Mouse (Mus musculus) kidney, embryonic 16.5 days (tissue): ENCODE results near the gene Psd. TPM values are rescaled to one million over a fixed set of nuclear protein-coding genes. Genes with fewer than 3 reads are reported as not detected.

Experiments used
- ATAC-seq: fragments of 200-750 bp; cut with Nextera tagmentation; 2 replicates; pipeline ENCODE4 v1.8.0; 2017; ENCODE audit warnings: moderate TSS enrichment; ENCODE audit not compliant: low FRiP score, low TSS enrichment
- H3K27ac ChIP-seq: fragments of 300-500 bp; sonication (generic); 2 replicates; pipeline ENCODE4 v1.5.1; 2014; ENCODE audit warnings: low read length
- H3K27me3 ChIP-seq: fragments of 300-500 bp; sonication (generic); 2 replicates; pipeline ENCODE4 v1.6.1; 2014; ENCODE audit warnings: low read length, control low read depth, mixed read lengths; ENCODE audit not compliant: insufficient read depth
- H3K36me3 ChIP-seq: fragments of 300-500 bp; sonication (generic); 2 replicates; pipeline ENCODE4 v1.6.1; 2014; ENCODE audit warnings: low read length, control low read depth, mixed read lengths; ENCODE audit not compliant: insufficient read depth
- H3K4me1 ChIP-seq: fragments of 300-500 bp; sonication (generic); 2 replicates; pipeline ENCODE4 v1.6.1; 2014; ENCODE audit warnings: low read length, control low read depth, mixed read lengths; ENCODE audit not compliant: insufficient read depth
- H3K4me2 ChIP-seq: fragments of 300-500 bp; sonication (generic); replicated peaks from 2 replicates; pipeline ENCODE4 v1.6.1; 2014; ENCODE audit warnings: low read depth, low read length
- H3K4me3 ChIP-seq: fragments of 300-500 bp; sonication (generic); 2 replicates; pipeline ENCODE4 v1.5.1; 2014; ENCODE audit warnings: mild to moderate bottlenecking, low read length
- H3K9ac ChIP-seq: fragments of 300-500 bp; sonication (generic); replicated peaks from 2 replicates; pipeline ENCODE4 v1.6.1; 2014; ENCODE audit warnings: low read length
- H3K9me3 ChIP-seq: fragments of 300-500 bp; sonication (generic); 2 replicates; pipeline ENCODE4 v1.6.1; 2016; ENCODE audit warnings: low read length, control low read depth
- WGBS: fragments of 180-500 bp; shearing (Covaris S2); extraction: QIAGEN DNeasy Blood & Tissue Kit; methylation state at CpG from one replicate; pipeline ENCODE4 v1.1.7; 2014; 5-methylcytosine and 5-hydroxymethylcytosine counted together
- polyA plus RNA-seq: library from polyadenylated mRNA; unstranded; fragments of >200 nt; fragmentation: Nextera tagmentation; extraction: Ambion mirVana; gene quantifications from 2 replicates; pipeline ENCODE4 v1.2.1, GENCODE M21; 2015

Gene Psd
- polyA plus RNA-seq, 1 experiment from 2014 or later: 5.4 TPM

- peak overlapping the region; percentile 99 for H3K4me2 ChIP-seq
- 5% methylated on average over 16 of the region's 16 CpGs for WGBS
These were observed 3.0 kb upstream of the Psd start for GRCm38 (mm10) chr19:46329951-46330350.

GRCm38 (mm10) chr19:46329031-46329641 is 2.2 kb upstream of the Psd start:
- WGBS: under 1% methylated on average over 54 of the region's 54 CpGs
- peak overlapping the region; percentile 99 for H3K4me2 ChIP-seq
- 0 out of 2 replicates have a peak, but pooled peaks have one; percentile 2 for ATAC-seq
- peak overlapping the region; percentile 80 for H3K9ac ChIP-seq
- peaks cover 15% of the 10 kb centered on the region for H3K36me3 ChIP-seq
- peak overlapping the region; percentile 94 for H3K27ac ChIP-seq
- peaks cover 35% of the 10 kb centered on the region for H3K27me3 ChIP-seq
- peaks cover 25% of the 10 kb centered on the region for H3K4me1 ChIP-seq
- H3K4me3 ChIP-seq: peak overlapping the region; percentile 72
- H3K9me3 ChIP-seq: no peaks in the 10 kb centered on the region

More at GRCm38 (mm10) chr19:46329951-46330350, 3.0 kb upstream of the Psd start:
- H3K4me1 ChIP-seq: peaks cover 25% of the 10 kb centered on the region
- H3K27ac ChIP-seq: no peak overlapping the region
- H3K4me3 ChIP-seq: no peak overlapping the region
- H3K27me3 ChIP-seq: peaks cover 27% of the 10 kb centered on the region
- peak; percentile 18 for ATAC-seq
- no peaks in the 10 kb centered on the region for H3K9me3 ChIP-seq
- H3K36me3 ChIP-seq: peaks cover 15% of the 10 kb centered on the region
- no peak overlapping the region for H3K9ac ChIP-seq

GRCm38 (mm10) chr19:46328081-46329030 is 1.4 kb upstream of the Psd start, which contains the start of gene Fbxl15:
Fbxl15 (plus strand) TSS chr19:46328184.
- peak within 1 kb of the TSS; percentile 72 for H3K4me3 ChIP-seq
- ATAC-seq: peak; percentile 92
- peak within 1 kb of the TSS; percentile 99 for H3K4me2 ChIP-seq
- H3K9me3 ChIP-seq: no peaks in the 10 kb centered on the region
- H3K9ac ChIP-seq: peak within 1 kb of the TSS; percentile 80
- peak within 1 kb of the TSS; percentile 94 for H3K27ac ChIP-seq
- peaks cover 41% of the 10 kb centered on the region for H3K27me3 ChIP-seq
- H3K36me3 ChIP-seq: peaks cover 15% of the 10 kb centered on the region
- WGBS: under 1% methylated on average over 78 of the region's 81 CpGs
- H3K4me1 ChIP-seq: peaks cover 25% of the 10 kb centered on the region

- Histone ChIP-seq H3K9ac (no peak overlapping the region; the same call in 1 of the 2 replicates), H3K27me3 (peaks cover 49% of the 10 kb centered on the region), H3K4me3 (peak overlapping the region; percentile 72), H3K9me3 (no peaks in the 10 kb centered on the region), H3K4me2 (peak overlapping the region; percentile 99), H3K36me3 (peaks cover 13% of the 10 kb centered on the region), H3K27ac (peak overlapping the region; percentile 94; the same call in 1 of the 2 replicates), H3K4me1 (peaks cover 25% of the 10 kb centered on the region)
- 31% methylated on average over 14 of the region's 14 CpGs for WGBS
- ATAC-seq: no peak
These were observed 642 bp upstream of the Psd start for GRCm38 (mm10) chr19:46327531-46328064.

GRCm38 (mm10) chr19:46326019-46326755 is 769 bp downstream of the Psd start:
- Histone ChIP-seq H3K36me3 (0 out of 2 replicates have a peak, but pooled peaks cover 2% of the 10 kb centered on the region), H3K9me3 (no peaks in the 10 kb centered on the region), H3K4me1 (peaks cover 25% of the 10 kb centered on the region), H3K9ac (no peak overlapping the region), H3K27me3 (peaks cover 63% of the 10 kb centered on the region), H3K27ac (no peak overlapping the region), H3K4me2 (no peak overlapping the region), H3K4me3 (peak overlapping the region; percentile 18)
- 4% methylated on average over 29 of the region's 29 CpGs for WGBS
- no peak for ATAC-seq

- H3K4me2 ChIP-seq: no peak overlapping the region
- 75% methylated on average over 5 of the region's 5 CpGs for WGBS
- no peak overlapping the region for H3K27ac ChIP-seq
- ATAC-seq: no peak
- no peak overlapping the region for H3K4me3 ChIP-seq
- peaks cover 76% of the 10 kb centered on the region for H3K27me3 ChIP-seq
- H3K9ac ChIP-seq: no peak overlapping the region
- H3K9me3 ChIP-seq: no peaks in the 10 kb centered on the region
- H3K36me3 ChIP-seq: no peaks in the 10 kb centered on the region
- H3K4me1 ChIP-seq: peaks cover 24% of the 10 kb centered on the region
These were observed 2.0 kb downstream of the Psd start for GRCm38 (mm10) chr19:46324918-46325317.

- no peak for ATAC-seq
- H3K36me3 ChIP-seq: no peaks in the 10 kb centered on the region
- no peak overlapping the region for H3K27ac ChIP-seq
- WGBS: 64% methylated on average over 11 of the region's 11 CpGs
- no peaks in the 10 kb centered on the region for H3K9me3 ChIP-seq
- H3K4me2 ChIP-seq: no peak overlapping the region
- no peak overlapping the region for H3K9ac ChIP-seq
- H3K4me1 ChIP-seq: peaks cover 19% of the 10 kb centered on the region
- H3K4me3 ChIP-seq: no peak overlapping the region
- H3K27me3 ChIP-seq: peaks cover 81% of the 10 kb centered on the region
These were observed 2.6 kb downstream of the Psd start for GRCm38 (mm10) chr19:46324366-46324765.

GRCm38 (mm10) chr19:46323716-46324115 is 3.2 kb downstream of the Psd start:
- no peak for ATAC-seq
- H3K4me2 ChIP-seq: no peak overlapping the region
- no peak overlapping the region for H3K27ac ChIP-seq
- peaks cover 88% of the 10 kb centered on the region for H3K27me3 ChIP-seq
- H3K4me3 ChIP-seq: no peak overlapping the region
- H3K9me3 ChIP-seq: no peaks in the 10 kb centered on the region
- H3K36me3 ChIP-seq: no peaks in the 10 kb centered on the region
- H3K9ac ChIP-seq: no peak overlapping the region
- WGBS: 55% methylated on average over 5 of the region's 5 CpGs
- peaks cover 18% of the 10 kb centered on the region for H3K4me1 ChIP-seq

- H3K4me3 ChIP-seq: no peak overlapping the region
- 73% methylated on average over 13 of the region's 13 CpGs for WGBS
- no peak overlapping the region for H3K9ac ChIP-seq
- no peak overlapping the region for H3K27ac ChIP-seq
- no peaks in the 10 kb centered on the region for H3K36me3 ChIP-seq
- no peaks in the 10 kb centered on the region for H3K9me3 ChIP-seq
- H3K4me1 ChIP-seq: peaks cover 20% of the 10 kb centered on the region
- H3K4me2 ChIP-seq: no peak overlapping the region
- ATAC-seq: no peak
- peaks cover 94% of the 10 kb centered on the region for H3K27me3 ChIP-seq
These were observed 3.9 kb downstream of the Psd start for GRCm38 (mm10) chr19:46322996-46323572.
